Mouse (Mus musculus): ENCODE data around the gene Zfp219. TPM values are rescaled to one million over a fixed set of nuclear protein-coding genes. Genes with fewer than 3 reads are reported as not detected.
"Not testable (repeated sequence)": the region's sequence is repeated elsewhere in the genome, so short reads cannot be mapped to it uniquely, and the experiment has no call there.

Gene Zfp219
- polyA plus RNA-seq (2014; fragmentation: Nextera tagmentation; extraction: Ambion mirVana): 31.9 and 34.0 TPM in 2 replicates

- Histone ChIP-seq H3K36me3 (ENCODE audit: control insufficient read depth, insufficient read depth, low read length) (no peaks in the 10 kb centered on the region), H3K9me3 (ENCODE audit: control insufficient read depth, low read length) (no peaks in the 10 kb centered on the region), H3K27me3 (replicated peaks; ENCODE audit: control insufficient read depth, insufficient read depth, low read length) (no peaks in the 10 kb centered on the region), H3K27ac (ENCODE audit: low read depth) (peak within 1 kb of the TSS; percentile 98), H3K4me1 (replicated peaks; ENCODE audit: control insufficient read depth, insufficient read depth, low read length) (peaks cover 31% of the 10 kb centered on the region), H3K4me3 (ENCODE audit: low read depth, low read length) (peak within 1 kb of the TSS; percentile 62), H3K4me2 (ENCODE audit: low read length) (peak within 1 kb of the TSS; percentile 71), H3K9ac (ENCODE audit: low read length) (peak within 1 kb of the TSS; percentile 91)
- peak; percentile 60 for ATAC-seq (replicated peaks; ENCODE audit: low FRiP score, low TSS enrichment, low read depth)
- 6% methylated on average over 15 of the region's 15 CpGs for WGBS
- DNase-seq (ENCODE audit: low spot score): peak; percentile 88
Measured at GRCm38 (mm10) chr14:52020486-52021137, at the start of gene Zfp219. Gene Zfp219 (minus strand): TSS chr14:52020733.

GRCm38 (mm10) chr14:52066135-52066534 lies 45.6 kb upstream of the Zfp219 start:
- H3K9ac ChIP-seq (ENCODE audit: low read length): no peak overlapping the region
- peaks cover 5% of the 10 kb centered on the region; the same call in 1 of the 2 replicates for H3K36me3 ChIP-seq (ENCODE audit: control insufficient read depth, insufficient read depth, low read length)
- ATAC-seq (replicated peaks; ENCODE audit: low FRiP score, low TSS enrichment, low read depth) (no peak), DNase-seq (ENCODE audit: low spot score) (no peak)
- no peaks in the 10 kb centered on the region for H3K4me1 ChIP-seq (replicated peaks; ENCODE audit: control insufficient read depth, insufficient read depth, low read length)
- no peaks in the 10 kb centered on the region for H3K27me3 ChIP-seq (replicated peaks; ENCODE audit: control insufficient read depth, insufficient read depth, low read length)
- WGBS: 55% methylated on average over 4 of the region's 4 CpGs
- no peaks in the 10 kb centered on the region for H3K9me3 ChIP-seq (ENCODE audit: control insufficient read depth, low read length)
- no peak overlapping the region for H3K4me3 ChIP-seq (ENCODE audit: low read depth, low read length)
- no peak overlapping the region for H3K4me2 ChIP-seq (ENCODE audit: low read length)
- no peak overlapping the region for H3K27ac ChIP-seq (ENCODE audit: low read depth)

GRCm38 (mm10) chr14:52061798-52062197 lies 41.3 kb upstream of the Zfp219 start:
- no peak overlapping the region for H3K4me2 ChIP-seq (ENCODE audit: low read length)
- WGBS: 80% methylated on average over 8 of the region's 8 CpGs
- no peaks in the 10 kb centered on the region for H3K27me3 ChIP-seq (replicated peaks; ENCODE audit: control insufficient read depth, insufficient read depth, low read length)
- H3K27ac ChIP-seq (ENCODE audit: low read depth): no peak overlapping the region
- no peaks in the 10 kb centered on the region for H3K36me3 ChIP-seq (ENCODE audit: control insufficient read depth, insufficient read depth, low read length)
- no peak overlapping the region for H3K4me3 ChIP-seq (ENCODE audit: low read depth, low read length)
- no peaks in the 10 kb centered on the region for H3K9me3 ChIP-seq (ENCODE audit: control insufficient read depth, low read length)
- no peaks in the 10 kb centered on the region for H3K4me1 ChIP-seq (replicated peaks; ENCODE audit: control insufficient read depth, insufficient read depth, low read length)
- no peak overlapping the region for H3K9ac ChIP-seq (ENCODE audit: low read length)
- ATAC-seq (replicated peaks; ENCODE audit: low FRiP score, low TSS enrichment, low read depth) (no peak), DNase-seq (ENCODE audit: low spot score) (no peak)

- 81% methylated on average over 1 of the region's 1 CpGs for WGBS
- Histone ChIP-seq H3K27me3 (replicated peaks; ENCODE audit: control insufficient read depth, insufficient read depth, low read length) (no peaks in the 10 kb centered on the region), H3K4me3 (ENCODE audit: low read depth, low read length) (no peak overlapping the region), H3K9me3 (ENCODE audit: control insufficient read depth, low read length) (no peaks in the 10 kb centered on the region), H3K4me2 (ENCODE audit: low read length) (no peak overlapping the region), H3K36me3 (ENCODE audit: control insufficient read depth, insufficient read depth, low read length) (no peaks in the 10 kb centered on the region), H3K27ac (ENCODE audit: low read depth) (no peak overlapping the region), H3K4me1 (replicated peaks; ENCODE audit: control insufficient read depth, insufficient read depth, low read length) (no peaks in the 10 kb centered on the region), H3K9ac (ENCODE audit: low read length) (no peak overlapping the region)
- ATAC-seq (replicated peaks; ENCODE audit: low FRiP score, low TSS enrichment, low read depth) (no peak), DNase-seq (ENCODE audit: low spot score) (no peak)
Measured at GRCm38 (mm10) chr14:52060800-52061199, 40.3 kb upstream of the Zfp219 start.

- H3K4me1 ChIP-seq (replicated peaks; ENCODE audit: control insufficient read depth, insufficient read depth, low read length): no peaks in the 10 kb centered on the region
- H3K36me3 ChIP-seq (ENCODE audit: control insufficient read depth, insufficient read depth, low read length): no peaks in the 10 kb centered on the region
- no peaks in the 10 kb centered on the region for H3K27me3 ChIP-seq (replicated peaks; ENCODE audit: control insufficient read depth, insufficient read depth, low read length)
- H3K27ac ChIP-seq (ENCODE audit: low read depth): no peak overlapping the region
- no peak overlapping the region for H3K4me3 ChIP-seq (ENCODE audit: low read depth, low read length)
- no peak overlapping the region for H3K4me2 ChIP-seq (ENCODE audit: low read length)
- no peak overlapping the region for H3K9ac ChIP-seq (ENCODE audit: low read length)
- WGBS: 69% methylated on average over 4 of the region's 4 CpGs
- DNase-seq (ENCODE audit: low spot score) (no peak), ATAC-seq (replicated peaks; ENCODE audit: low FRiP score, low TSS enrichment, low read depth) (no peak)
- no peaks in the 10 kb centered on the region for H3K9me3 ChIP-seq (ENCODE audit: control insufficient read depth, low read length)
Measured at GRCm38 (mm10) chr14:52059982-52060381, 39.4 kb upstream of the Zfp219 start.

GRCm38 (mm10) chr14:52052720-52053119 lies 32.2 kb upstream of the Zfp219 start:
- not testable (repeated sequence) for H3K4me3 ChIP-seq (ENCODE audit: low read depth, low read length); H3K9me3 ChIP-seq (ENCODE audit: control insufficient read depth, low read length); H3K4me1 ChIP-seq (replicated peaks; ENCODE audit: control insufficient read depth, insufficient read depth, low read length); H3K9ac ChIP-seq (ENCODE audit: low read length); H3K27me3 ChIP-seq (replicated peaks; ENCODE audit: control insufficient read depth, insufficient read depth, low read length); DNase-seq (ENCODE audit: low spot score); H3K27ac ChIP-seq (ENCODE audit: low read depth); H3K4me2 ChIP-seq (ENCODE audit: low read length); ATAC-seq (replicated peaks; ENCODE audit: low FRiP score, low TSS enrichment, low read depth); H3K36me3 ChIP-seq (ENCODE audit: control insufficient read depth, insufficient read depth, low read length)
- 87% methylated on average over 3 of the region's 3 CpGs for WGBS

GRCm38 (mm10) chr14:52045966-52046565 lies 25.5 kb upstream of the Zfp219 start:
- Histone ChIP-seq H3K4me1 (replicated peaks; ENCODE audit: control insufficient read depth, insufficient read depth, low read length) (peaks cover 4% of the 10 kb centered on the region; the same call in 1 of the 2 replicates), H3K4me2 (ENCODE audit: low read length) (no peak overlapping the region), H3K36me3 (ENCODE audit: control insufficient read depth, insufficient read depth, low read length) (no peaks in the 10 kb centered on the region), H3K27ac (ENCODE audit: low read depth) (no peak overlapping the region), H3K9me3 (ENCODE audit: control insufficient read depth, low read length) (no peaks in the 10 kb centered on the region), H3K27me3 (replicated peaks; ENCODE audit: control insufficient read depth, insufficient read depth, low read length) (no peaks in the 10 kb centered on the region), H3K4me3 (ENCODE audit: low read depth, low read length) (no peak overlapping the region), H3K9ac (ENCODE audit: low read length) (no peak overlapping the region)
- no peak for DNase-seq (ENCODE audit: low spot score)
- ATAC-seq (replicated peaks; ENCODE audit: low FRiP score, low TSS enrichment, low read depth): no peak
- WGBS: 80% methylated on average over 9 of the region's 9 CpGs

- WGBS: 3% methylated on average over 8 of the region's 8 CpGs
- DNase-seq (ENCODE audit: low spot score) (peak; percentile 63), ATAC-seq (replicated peaks; ENCODE audit: low FRiP score, low TSS enrichment, low read depth) (peak; percentile 58; the same call in 1 of the 2 replicates)
- no peak overlapping the region for H3K27ac ChIP-seq (ENCODE audit: low read depth)
- H3K9me3 ChIP-seq (ENCODE audit: control insufficient read depth, low read length): no peaks in the 10 kb centered on the region
- no peaks in the 10 kb centered on the region for H3K27me3 ChIP-seq (replicated peaks; ENCODE audit: control insufficient read depth, insufficient read depth, low read length)
- H3K4me1 ChIP-seq (replicated peaks; ENCODE audit: control insufficient read depth, insufficient read depth, low read length): peaks cover 4% of the 10 kb centered on the region; the same call in 1 of the 2 replicates
- no peaks in the 10 kb centered on the region for H3K36me3 ChIP-seq (ENCODE audit: control insufficient read depth, insufficient read depth, low read length)
- H3K9ac ChIP-seq (ENCODE audit: low read length): no peak overlapping the region
- no peak overlapping the region for H3K4me2 ChIP-seq (ENCODE audit: low read length)
- H3K4me3 ChIP-seq (ENCODE audit: low read depth, low read length): no peak overlapping the region
Measured at GRCm38 (mm10) chr14:52044901-52045678, 24.6 kb upstream of the Zfp219 start.
